Mouse (Mus musculus): ENCODE measurements at regions not wholly inside any gene's neighbourhood (a gene's known extent, or its start where the extent isn't known, plus 50 kb on each side); places are given as distances from the start of the nearest gene placed in this dataset.
"Not testable (repeated sequence)": the region's sequence is repeated elsewhere in the genome, so short reads cannot be mapped to it uniquely, and the experiment has no call there.

GRCm38 (mm10) chr12:98144464-98144863 lies 114.8 kb downstream of the Galc start:
- Histone ChIP-seq H3K36me3 (no peaks in the 10 kb centered on the region), H3K9ac (replicated peaks) (no peak overlapping the region), H3K27me3 (replicated peaks) (no peaks in the 10 kb centered on the region), H3K27ac (replicated peaks) (no peak overlapping the region), H3K9me3 (replicated peaks) (no peaks in the 10 kb centered on the region), H3K4me3 (replicated peaks) (no peak overlapping the region), H3K4me2 (no peak overlapping the region), H3K4me1 (no peaks in the 10 kb centered on the region)
- no peak for ATAC-seq (ENCODE audit: low FRiP score)
- WGBS = 43% methylated on average over 4 of the region's 4 CpGs

GRCm38 (mm10) chr12:98143170-98143569 lies 116.1 kb downstream of the Galc start:
- Histone ChIP-seq H3K4me3 (replicated peaks) (no peak overlapping the region), H3K9ac (replicated peaks) (no peak overlapping the region), H3K9me3 (replicated peaks) (no peaks in the 10 kb centered on the region), H3K4me2 (no peak overlapping the region), H3K36me3 (no peaks in the 10 kb centered on the region), H3K27me3 (replicated peaks) (no peaks in the 10 kb centered on the region), H3K27ac (replicated peaks) (no peak overlapping the region), H3K4me1 (no peaks in the 10 kb centered on the region)
- ATAC-seq (ENCODE audit: low FRiP score) = no peak
- 82% methylated on average over 1 of the region's 1 CpGs for WGBS

GRCm38 (mm10) chr12:98139906-98140305 lies 119.4 kb downstream of the Galc start:
- not testable (repeated sequence) for H3K4me3 ChIP-seq (replicated peaks); ATAC-seq (ENCODE audit: low FRiP score); H3K27me3 ChIP-seq (replicated peaks); H3K4me1 ChIP-seq; H3K9ac ChIP-seq (replicated peaks); H3K27ac ChIP-seq (replicated peaks); H3K9me3 ChIP-seq (replicated peaks); H3K4me2 ChIP-seq; H3K36me3 ChIP-seq
- 76% methylated on average over 3 of the region's 3 CpGs for WGBS

GRCm38 (mm10) chr12:98131276-98131675 lies 128.0 kb downstream of the Galc start:
- no peaks in the 10 kb centered on the region for H3K4me1 ChIP-seq
- H3K27ac ChIP-seq (replicated peaks) = no peak overlapping the region
- 59% methylated on average over 5 of the region's 5 CpGs for WGBS
- H3K9me3 ChIP-seq (replicated peaks) = no peaks in the 10 kb centered on the region
- no peak overlapping the region for H3K4me3 ChIP-seq (replicated peaks)
- ATAC-seq (ENCODE audit: low FRiP score) = no peak
- no peak overlapping the region for H3K9ac ChIP-seq (replicated peaks)
- H3K36me3 ChIP-seq = no peaks in the 10 kb centered on the region
- H3K4me2 ChIP-seq = no peak overlapping the region
- no peaks in the 10 kb centered on the region for H3K27me3 ChIP-seq (replicated peaks)

GRCm38 (mm10) chr12:98123541-98123940 lies 135.7 kb downstream of the Galc start:
- Histone ChIP-seq H3K4me2 (no peak overlapping the region), H3K27ac (replicated peaks) (no peak overlapping the region), H3K27me3 (replicated peaks) (no peaks in the 10 kb centered on the region), H3K36me3 (no peaks in the 10 kb centered on the region), H3K9ac (replicated peaks) (no peak overlapping the region), H3K4me3 (replicated peaks) (no peak overlapping the region), H3K4me1 (no peaks in the 10 kb centered on the region), H3K9me3 (replicated peaks) (0 out of 2 replicates have a peak, but pooled peaks cover 3% of the 10 kb centered on the region)
- no peak for ATAC-seq (ENCODE audit: low FRiP score)
- WGBS = 67% methylated on average over 3 of the region's 3 CpGs

GRCm38 (mm10) chr12:98108039-98108438 lies 151.2 kb downstream of the Galc start:
- peaks cover 6% of the 10 kb centered on the region; the same call in 1 of the 2 replicates for H3K4me1 ChIP-seq
- H3K27me3 ChIP-seq (replicated peaks) = no peaks in the 10 kb centered on the region
- H3K4me3 ChIP-seq (replicated peaks) = no peak overlapping the region
- no peak overlapping the region for H3K27ac ChIP-seq (replicated peaks)
- H3K36me3 ChIP-seq = no peaks in the 10 kb centered on the region
- 86% methylated on average over 9 of the region's 9 CpGs for WGBS
- no peak for ATAC-seq (ENCODE audit: low FRiP score)
- no peak overlapping the region for H3K4me2 ChIP-seq
- H3K9ac ChIP-seq (replicated peaks) = no peak overlapping the region
- H3K9me3 ChIP-seq (replicated peaks) = no peaks in the 10 kb centered on the region

- no peak overlapping the region for H3K4me3 ChIP-seq (replicated peaks)
- no peaks in the 10 kb centered on the region for H3K27me3 ChIP-seq (replicated peaks)
- H3K27ac ChIP-seq (replicated peaks) = no peak overlapping the region
- H3K4me1 ChIP-seq = peaks cover 6% of the 10 kb centered on the region; the same call in 1 of the 2 replicates
- no peak overlapping the region for H3K4me2 ChIP-seq
- H3K36me3 ChIP-seq = no peaks in the 10 kb centered on the region
- no peak overlapping the region for H3K9ac ChIP-seq (replicated peaks)
- whole genome bisulfite sequencing = 42% methylated on average over 10 of the region's 10 CpGs
- no peak for ATAC-seq (ENCODE audit: low FRiP score)
- no peaks in the 10 kb centered on the region for H3K9me3 ChIP-seq (replicated peaks)
Observed at GRCm38 (mm10) chr12:98106789-98107684, 152.2 kb downstream of the Galc start.

- no peak overlapping the region for H3K4me2 ChIP-seq
- no peaks in the 10 kb centered on the region for H3K9me3 ChIP-seq (replicated peaks)
- no peaks in the 10 kb centered on the region for H3K27me3 ChIP-seq (replicated peaks)
- H3K9ac ChIP-seq (replicated peaks) = no peak overlapping the region
- H3K27ac ChIP-seq (replicated peaks) = no peak overlapping the region
- H3K4me1 ChIP-seq = peaks cover 6% of the 10 kb centered on the region; the same call in 1 of the 2 replicates
- H3K36me3 ChIP-seq = no peaks in the 10 kb centered on the region
- no peak overlapping the region for H3K4me3 ChIP-seq (replicated peaks)
- ATAC-seq (ENCODE audit: low FRiP score) = peak; percentile 57; the same call in 1 of the 2 replicates
- 22% methylated on average over 3 of the region's 3 CpGs for WGBS
Observed at GRCm38 (mm10) chr12:98106151-98106788, 153.0 kb downstream of the Galc start.

GRCm38 (mm10) chr12:98105749-98106148 lies 153.5 kb downstream of the Galc start:
- Histone ChIP-seq H3K9ac (replicated peaks) (no peak overlapping the region), H3K4me2 (no peak overlapping the region), H3K4me3 (replicated peaks) (no peak overlapping the region), H3K27ac (replicated peaks) (no peak overlapping the region), H3K36me3 (no peaks in the 10 kb centered on the region), H3K4me1 (peaks cover 6% of the 10 kb centered on the region; the same call in 1 of the 2 replicates), H3K27me3 (replicated peaks) (no peaks in the 10 kb centered on the region), H3K9me3 (replicated peaks) (no peaks in the 10 kb centered on the region)
- ATAC-seq (ENCODE audit: low FRiP score) = no peak

- no peak for ATAC-seq (ENCODE audit: low FRiP score)
- H3K9me3 ChIP-seq (replicated peaks) = 0 out of 2 replicates have a peak, but pooled peaks cover 5% of the 10 kb centered on the region
- no peaks in the 10 kb centered on the region for H3K27me3 ChIP-seq (replicated peaks)
- H3K4me1 ChIP-seq = no peaks in the 10 kb centered on the region
- no peak overlapping the region for H3K4me2 ChIP-seq
- H3K36me3 ChIP-seq = no peaks in the 10 kb centered on the region
- H3K9ac ChIP-seq (replicated peaks) = no peak overlapping the region
- 53% methylated on average over 5 of the region's 5 CpGs for WGBS
- no peak overlapping the region for H3K4me3 ChIP-seq (replicated peaks)
- no peak overlapping the region for H3K27ac ChIP-seq (replicated peaks)
Observed at GRCm38 (mm10) chr12:98090171-98090570, 169.1 kb downstream of the Galc start.

GRCm38 (mm10) chr12:98078351-98078750 lies 180.9 kb downstream of the Galc start:
- H3K36me3 ChIP-seq = no peaks in the 10 kb centered on the region
- no peak for ATAC-seq (ENCODE audit: low FRiP score)
- H3K4me2 ChIP-seq = no peak overlapping the region
- H3K27me3 ChIP-seq (replicated peaks) = no peaks in the 10 kb centered on the region
- no peaks in the 10 kb centered on the region for H3K4me1 ChIP-seq
- H3K4me3 ChIP-seq (replicated peaks) = no peak overlapping the region
- WGBS = 98% methylated on average over 1 of the region's 1 CpGs
- H3K9ac ChIP-seq (replicated peaks) = no peak overlapping the region
- no peak overlapping the region for H3K27ac ChIP-seq (replicated peaks)
- no peaks in the 10 kb centered on the region for H3K9me3 ChIP-seq (replicated peaks)

- Histone ChIP-seq H3K27ac (replicated peaks) (no peak overlapping the region), H3K4me2 (no peak overlapping the region), H3K27me3 (replicated peaks) (no peaks in the 10 kb centered on the region), H3K4me1 (no peaks in the 10 kb centered on the region), H3K4me3 (replicated peaks) (no peak overlapping the region), H3K9ac (replicated peaks) (no peak overlapping the region), H3K36me3 (no peaks in the 10 kb centered on the region), H3K9me3 (replicated peaks) (no peaks in the 10 kb centered on the region)
- 94% methylated on average over 2 of the region's 2 CpGs for WGBS
- no peak for ATAC-seq (ENCODE audit: low FRiP score)
Observed at GRCm38 (mm10) chr12:98075580-98075979, 183.7 kb downstream of the Galc start.
